Mouse (Mus musculus) MEL (cell line): ENCODE results near the gene Prok1.

Source experiments
- CTCF ChIP-seq, 3 experiments: IDR thresholded peaks in 2 of 3; conservative IDR thresholded peaks in 1 of 3; 2 replicates each; pipeline ENCODE4 v1.5.1; 2011 to 2012; ENCODE audit warnings: low read length in 3 of 3, low read depth in 2 of 3, mild to moderate bottlenecking in 2 of 3, improper control_type of control experiment in 1 of 3, inconsistent platforms in 1 of 3, mixed read lengths in 1 of 3, moderate library complexity in 1 of 3; ENCODE audit not compliant: control insufficient read depth in 1 of 3, insufficient read depth in 1 of 3, poor library complexity in 1 of 3, severe bottlenecking in 1 of 3
- GABPA ChIP-seq: IDR thresholded peaks from 2 replicates; pipeline ENCODE4 v1.6.1; 2012; ENCODE audit warnings: low read depth, mild to moderate bottlenecking, inconsistent platforms, low read length, improper control_type of control experiment, moderate library complexity
- JUND ChIP-seq: IDR thresholded peaks from 2 replicates; pipeline ENCODE4 v1.6.1; 2011; ENCODE audit warnings: low read depth, mild to moderate bottlenecking, improper control_type of control experiment, low read length
- MAZ ChIP-seq: IDR thresholded peaks from 2 replicates; pipeline ENCODE4 v1.6.1; 2012; ENCODE audit warnings: low read depth, mild to moderate bottlenecking, inconsistent platforms, low read length, improper control_type of control experiment
- UBTF ChIP-seq: IDR thresholded peaks from 2 replicates; pipeline ENCODE4 v1.6.1; 2012; ENCODE audit warnings: low read depth, mild to moderate bottlenecking, inconsistent platforms, low read length, improper control_type of control experiment, moderate library complexity, borderline replicate concordance; ENCODE audit not compliant: insufficient read depth

DNA sequence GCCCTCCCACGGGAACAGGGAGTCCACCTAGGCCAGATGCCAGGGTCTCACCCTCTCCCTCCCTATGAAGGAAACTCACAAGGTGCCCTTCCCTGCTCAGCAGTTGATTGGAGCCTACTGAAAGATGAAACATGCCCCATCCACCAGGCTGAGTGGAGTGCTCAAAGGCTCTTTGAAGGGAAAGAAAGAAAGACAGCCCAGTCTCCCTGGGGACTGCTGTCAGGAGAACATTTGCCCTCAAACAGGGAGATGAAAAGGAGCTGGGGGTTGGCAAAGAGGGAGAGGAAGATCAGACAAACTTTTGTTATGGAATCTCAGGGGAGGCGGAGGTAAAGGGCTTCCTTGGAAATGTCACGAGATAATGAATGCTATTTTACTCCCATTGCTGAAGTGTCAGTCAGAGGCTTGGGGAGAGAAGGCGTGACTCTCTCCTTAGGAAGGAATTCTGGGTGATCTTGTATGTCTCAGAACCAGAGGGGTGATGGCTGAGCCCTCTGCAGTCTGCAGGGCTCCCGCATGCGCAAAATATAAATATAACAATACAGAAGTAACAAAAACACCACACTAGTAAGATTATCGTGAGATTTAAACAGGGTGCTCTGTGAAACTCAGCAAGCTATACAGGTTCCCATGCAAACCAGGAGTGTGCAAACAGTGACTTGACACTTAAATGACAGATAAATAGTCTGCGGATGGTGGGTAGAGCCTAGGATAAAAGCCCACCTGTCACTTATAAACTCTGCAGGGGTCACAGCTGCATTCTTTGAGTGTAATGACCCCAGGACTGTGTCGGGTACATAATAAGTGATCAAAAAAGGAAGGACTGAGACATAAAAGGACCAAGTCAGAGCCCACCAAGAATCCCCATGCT lies 38.0 kb downstream of the Prok1 start:
- TF ChIP-seq GABPA (no peak), MAZ (no peak), CTCF (IDR thresholded peaks at IDR 0.05 in 2 of 3, conservative IDR thresholded peaks at IDR 0.05 in 1 of 3; ENCODE audit: control insufficient read depth in 1 of 3, insufficient read depth in 1 of 3, low read depth in 2 of 3, low read length in 3 of 3, poor library complexity in 1 of 3, severe bottlenecking in 1 of 3) (no peak), JUND (no peak), UBTF (no peak)
